Mouse (Mus musculus): ENCODE measurements around the gene Foxd3.

The Foxd3 gene

GRCm38 (mm10) chr4:99657430-99657820 lies 1.3 kb downstream of the Foxd3 start:
- CTCF ChIA-PET, result interaction anchor here (0.6 kb wide), 1 partner anchor 1691 kb away, joined by 3 read pairs; no protein-coding TSS in a partner anchor

- CTCF ChIA-PET, result no interaction called here
These were observed 1.9 kb downstream of the Foxd3 start for GRCm38 (mm10) chr4:99657831-99658470.

- CTCF ChIA-PET, result no interaction called here
These were observed 2.8 kb downstream of the Foxd3 start for GRCm38 (mm10) chr4:99658881-99659280.

- CTCF ChIA-PET, result interaction anchor here (0.7 kb wide), 1 partner anchor 107 kb away, joined by 3 read pairs; no protein-coding TSS in a partner anchor
These were observed 3.4 kb downstream of the Foxd3 start for GRCm38 (mm10) chr4:99659361-99660072.

GRCm38 (mm10) chr4:99660073-99660611 lies 4.0 kb downstream of the Foxd3 start:
- CTCF ChIA-PET, result no interaction called here

GRCm38 (mm10) chr4:99660981-99661380 lies 4.9 kb downstream of the Foxd3 start:
- CTCF ChIA-PET, result interaction anchor here (0.6 kb wide), 1 partner anchor 221 kb away, joined by 3 read pairs; no protein-coding TSS in a partner anchor

- CTCF ChIA-PET, result no interaction called here
These were observed 5.9 kb downstream of the Foxd3 start for GRCm38 (mm10) chr4:99661956-99662355.

GRCm38 (mm10) chr4:99662431-99662830 lies 6.3 kb downstream of the Foxd3 start:
- CTCF ChIA-PET, result no interaction called here

GRCm38 (mm10) chr4:99662841-99663567 lies 6.9 kb downstream of the Foxd3 start:
- CTCF ChIA-PET, result no interaction called here

GRCm38 (mm10) chr4:99663710-99664109 lies 7.6 kb downstream of the Foxd3 start:
- CTCF ChIA-PET, result no interaction called here

GRCm38 (mm10) chr4:99670203-99670851 lies 14.2 kb downstream of the Foxd3 start:
- CTCF ChIA-PET, result no interaction called here

GRCm38 (mm10) chr4:99675191-99675590 lies 19.1 kb downstream of the Foxd3 start:
- CTCF ChIA-PET, result interaction anchor here (0.6 kb wide), 1 partner anchor 38 kb away, joined by 13 read pairs; no protein-coding TSS in a partner anchor

- CTCF ChIA-PET, result no interaction called here
These were observed 27.8 kb downstream of the Foxd3 start for GRCm38 (mm10) chr4:99683941-99684340.

GRCm38 (mm10) chr4:99686308-99686707 lies 30.2 kb downstream of the Foxd3 start:
- CTCF ChIA-PET, result no interaction called here

All from spleen, embryonic (tissue).